Mouse (Mus musculus) embryo, embryonic 11.5 days (tissue): ENCODE results near the gene Gm20388.
"Not testable (repeated sequence)": the region's sequence is repeated elsewhere in the genome, so short reads cannot be mapped to it uniquely, and the experiment has no call there.

Source experiments
- DNase-seq: peaks from one replicate; pipeline ENCODE4 v3.0.0-alpha.2; 2012; ENCODE audit warnings: low read depth, low spot score

The Gm20388 gene

GRCm38 (mm10) chr8:120766622-120767021 lies 856.0 kb downstream of the Gm20388 start:
- no peak for DNase-seq

DNA sequence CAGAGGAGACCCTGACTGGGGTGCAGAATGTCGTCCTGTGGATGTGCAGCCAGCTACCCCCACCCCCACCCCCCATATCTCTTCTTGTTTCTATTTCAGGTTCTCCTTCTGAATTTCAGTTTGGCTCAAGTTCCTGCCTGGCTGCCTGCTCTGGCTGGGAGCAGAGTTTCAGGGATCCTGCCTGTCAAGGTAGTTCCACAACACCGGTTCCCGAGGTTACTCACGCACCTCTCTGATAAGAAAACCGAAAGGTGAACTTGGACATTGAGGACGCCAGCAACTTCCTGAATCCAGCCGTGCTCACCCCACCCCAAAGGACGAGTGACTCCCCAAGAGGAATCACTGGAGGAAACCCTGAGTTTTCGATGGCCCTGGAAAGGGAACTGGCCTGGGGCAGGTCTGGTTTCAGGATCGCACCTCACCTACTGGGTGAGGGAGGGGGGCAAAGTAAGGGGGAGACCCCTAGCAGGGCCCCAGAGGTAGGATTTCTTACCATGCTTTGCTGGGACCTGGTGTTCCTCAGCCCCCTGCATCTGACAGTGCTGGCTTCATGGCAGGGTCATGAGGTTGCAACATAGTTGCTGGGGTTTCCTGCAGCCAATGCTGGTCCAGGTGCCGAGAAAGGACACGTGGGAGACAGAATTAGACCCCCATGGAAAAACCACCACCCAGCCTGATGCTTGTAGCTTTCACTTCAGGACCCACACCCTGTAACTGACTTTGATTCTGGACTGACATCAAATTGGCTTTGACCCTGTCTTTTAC lies 858.0 kb downstream of the Gm20388 start:
- no peak for DNase-seq

DNA sequence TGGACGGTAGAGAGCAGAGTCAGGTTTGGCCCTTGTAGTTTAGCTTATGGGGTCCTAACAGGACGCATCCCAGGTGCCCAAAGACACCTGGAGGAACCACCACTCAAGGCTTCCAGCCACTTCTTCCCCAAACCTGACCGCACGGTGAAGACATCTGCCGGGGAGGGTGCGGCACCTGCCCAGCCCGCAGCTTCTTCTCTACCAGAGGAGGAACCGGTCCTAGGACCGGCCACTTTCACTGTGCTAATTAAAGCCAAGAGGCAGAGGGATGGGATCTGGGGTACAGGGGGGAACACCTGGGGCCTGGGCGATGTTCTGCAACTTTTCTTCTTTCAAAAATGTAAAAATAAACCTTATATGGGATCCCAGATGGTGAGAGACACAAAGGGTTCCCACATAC lies 866.5 kb downstream of the Gm20388 start:
- DNase-seq: no peak

DNA sequence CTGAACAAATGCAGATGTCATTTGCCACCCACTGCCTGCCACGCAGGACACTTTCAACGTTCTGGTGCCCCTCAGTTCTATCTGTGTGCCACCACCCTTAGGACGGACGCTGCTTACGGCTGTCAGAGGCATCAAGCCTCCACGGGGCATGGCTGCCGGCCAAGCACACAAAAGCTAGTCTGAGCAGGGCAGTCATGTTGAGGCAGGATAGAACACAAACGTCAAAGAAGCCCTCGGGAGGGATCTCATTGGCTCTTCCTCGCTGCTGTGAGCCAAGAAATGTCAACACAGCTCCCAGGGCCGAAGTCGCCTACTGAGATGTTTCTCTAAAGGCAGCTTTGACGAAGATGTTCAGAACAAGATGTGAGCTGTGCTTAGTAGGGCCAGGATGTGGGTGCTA lies 867.1 kb downstream of the Gm20388 start:
- no peak for DNase-seq

GRCm38 (mm10) chr8:120779106-120779505 lies 868.5 kb downstream of the Gm20388 start:
- DNase-seq: no peak

- no peak for DNase-seq
Measured at GRCm38 (mm10) chr8:120783781-120784180, 873.1 kb downstream of the Gm20388 start.

GRCm38 (mm10) chr8:120786753-120787152 lies 876.1 kb downstream of the Gm20388 start:
- DNase-seq: no peak

GRCm38 (mm10) chr8:120787631-120788030 lies 877.0 kb downstream of the Gm20388 start:
- no peak for DNase-seq

- DNase-seq: no peak
Measured at GRCm38 (mm10) chr8:120792710-120793109, 882.1 kb downstream of the Gm20388 start.

GRCm38 (mm10) chr8:120795944-120796635 lies 885.4 kb downstream of the Gm20388 start:
- peak; percentile 79 for DNase-seq

- no peak for DNase-seq
Measured at GRCm38 (mm10) chr8:120797019-120797727, 886.5 kb downstream of the Gm20388 start.

DNA sequence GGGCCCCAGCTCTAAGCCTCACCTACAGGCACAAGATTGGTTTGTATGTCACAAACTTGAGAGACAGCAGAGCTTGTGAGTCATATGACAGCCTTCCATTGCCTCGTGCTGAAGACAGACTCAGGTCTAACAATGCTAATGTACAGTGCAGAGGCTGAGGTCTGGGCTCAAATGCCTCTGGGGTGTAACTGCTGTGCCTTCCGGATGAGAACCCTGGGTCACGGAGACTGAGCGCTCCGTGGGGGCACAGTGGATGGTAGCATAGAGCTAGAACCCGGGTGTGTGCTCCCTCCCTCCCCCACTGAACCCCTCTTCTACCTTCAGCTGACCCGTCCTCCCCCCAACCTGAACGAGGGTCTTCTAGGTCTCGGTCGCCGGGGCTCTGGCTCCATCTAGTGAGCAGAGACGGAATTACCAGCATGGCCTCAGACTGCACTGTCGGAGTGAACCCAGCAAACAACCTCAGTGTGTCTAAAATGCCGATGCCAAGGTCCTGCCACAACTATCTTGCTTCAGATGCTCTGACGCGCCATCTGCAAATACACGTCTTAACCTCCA lies 889.7 kb downstream of the Gm20388 start:
- DNase-seq: peak; percentile 35

DNA sequence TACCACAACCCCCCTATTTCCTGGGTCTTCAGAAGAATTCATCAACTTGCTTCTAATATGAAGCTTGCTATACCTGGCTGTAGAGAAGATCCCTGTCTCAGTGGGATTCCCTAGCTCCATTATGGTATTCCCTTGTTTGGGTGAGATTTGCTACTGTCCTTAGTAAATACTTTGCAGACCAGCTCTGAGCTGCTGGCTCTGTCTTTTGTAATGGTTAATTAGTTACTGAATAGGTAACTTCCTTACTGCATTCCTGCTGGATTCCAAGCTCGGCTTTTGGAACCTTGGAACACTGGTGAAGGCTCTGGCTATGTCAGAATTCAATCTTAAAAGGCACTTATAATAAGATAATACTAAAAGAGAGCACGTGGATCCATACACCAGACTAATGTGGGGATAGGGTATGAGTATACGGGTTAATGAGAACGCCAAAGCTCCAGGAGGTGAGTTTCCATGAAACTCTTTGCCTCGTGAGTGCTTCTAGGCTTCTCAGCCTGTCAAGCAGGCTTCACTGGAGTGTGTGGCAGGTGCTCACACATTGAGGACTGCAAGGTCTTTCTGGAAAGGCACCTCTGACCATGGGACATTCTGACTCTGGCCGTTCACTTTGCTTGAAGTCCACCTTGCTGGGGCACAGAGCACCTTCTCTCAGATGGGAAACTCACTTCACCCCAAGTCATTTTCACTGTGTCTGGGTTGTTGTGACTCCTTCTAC lies 893.2 kb downstream of the Gm20388 start:
- DNase-seq: not testable (repeated sequence)

DNA sequence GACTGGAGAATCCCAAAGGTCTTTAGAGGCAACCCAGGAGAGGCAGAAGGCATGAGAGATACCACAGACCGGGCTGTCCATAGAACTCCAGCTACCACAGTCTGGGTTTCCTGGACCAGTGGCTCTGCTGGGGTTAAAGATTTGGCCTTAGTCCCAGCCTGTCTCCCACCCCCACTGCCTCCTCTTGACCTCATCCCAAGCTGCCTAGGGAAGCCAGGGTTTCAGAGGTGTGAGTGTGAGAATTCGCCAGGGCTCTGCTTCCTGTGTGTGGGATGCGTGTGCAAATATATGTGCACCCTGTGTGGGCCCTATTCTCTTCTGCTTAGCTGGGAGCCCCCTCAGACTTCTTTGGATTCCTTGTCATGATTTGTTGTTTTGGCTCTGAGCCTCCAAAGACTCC lies 894.1 kb downstream of the Gm20388 start:
- DNase-seq: no peak

DNA sequence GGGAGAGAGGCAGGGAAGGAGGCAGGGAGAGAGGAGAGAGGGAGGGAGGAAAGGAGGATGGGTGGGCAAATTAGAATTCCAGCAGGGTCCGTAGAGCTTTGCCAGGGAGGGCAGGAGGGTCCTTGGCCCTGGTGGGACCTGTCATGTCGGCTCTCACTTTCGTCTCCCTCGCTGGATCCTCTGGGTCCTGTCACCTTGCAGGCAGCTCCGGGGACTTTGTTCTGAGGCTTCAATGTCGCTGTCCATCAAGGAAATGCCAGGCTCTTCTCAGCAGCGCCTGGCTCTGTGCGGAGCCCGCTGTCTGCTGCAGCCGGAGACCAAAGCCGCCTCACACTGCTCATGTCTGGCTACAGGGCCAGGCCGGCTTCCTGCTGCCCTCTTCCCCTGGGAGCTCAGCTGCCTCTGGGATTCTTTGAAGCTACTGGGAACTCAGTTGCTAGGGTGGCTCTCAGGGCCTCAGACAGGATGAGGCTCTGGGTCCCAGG lies 896.2 kb downstream of the Gm20388 start:
- DNase-seq: no peak

GRCm38 (mm10) chr8:120807719-120808118 lies 897.1 kb downstream of the Gm20388 start:
- DNase-seq: no peak

DNA sequence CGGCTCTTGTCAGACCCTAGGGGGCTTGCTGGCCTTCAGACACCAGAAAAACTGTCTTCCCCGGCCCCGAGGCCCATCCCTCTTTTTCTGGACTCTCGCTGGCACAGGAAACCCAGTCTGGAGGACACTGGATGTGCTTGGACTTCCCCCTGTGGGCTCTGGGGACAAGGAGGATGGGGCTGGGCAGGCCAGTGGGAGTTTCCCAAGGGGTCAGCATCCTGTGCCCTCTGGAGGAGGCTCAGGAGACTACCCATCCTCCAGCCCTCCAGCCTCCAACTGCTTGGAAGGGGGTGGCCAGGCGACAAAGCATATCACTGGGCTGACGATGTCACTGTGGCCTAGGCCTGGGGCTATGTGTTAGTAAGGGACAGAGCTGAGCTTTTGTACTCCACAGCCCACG lies 898.4 kb downstream of the Gm20388 start:
- DNase-seq: no peak

DNA sequence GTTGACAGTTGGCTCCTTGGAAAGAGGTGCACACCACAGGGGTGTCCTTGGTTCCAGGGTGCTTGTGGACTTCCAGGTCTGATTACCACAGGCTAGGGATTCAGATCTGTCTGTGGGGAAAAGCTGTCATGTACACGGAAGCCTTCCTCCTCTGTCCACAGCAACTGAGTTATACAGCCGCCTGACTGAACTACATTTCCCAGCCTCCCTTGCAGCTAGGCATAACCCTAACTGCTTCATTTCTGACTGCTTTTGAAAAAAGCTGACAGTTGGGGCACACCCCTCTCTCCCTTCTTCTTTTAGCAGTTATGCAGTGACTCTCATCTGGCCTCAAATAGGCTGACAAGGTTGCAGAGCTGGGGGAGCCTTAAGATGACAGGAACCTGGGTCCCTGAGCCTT lies 901.3 kb downstream of the Gm20388 start:
- no peak for DNase-seq

GRCm38 (mm10) chr8:120813028-120813427 lies 902.4 kb downstream of the Gm20388 start:
- DNase-seq: no peak

GRCm38 (mm10) chr8:120813839-120814238 lies 903.2 kb downstream of the Gm20388 start:
- DNase-seq: no peak

DNA sequence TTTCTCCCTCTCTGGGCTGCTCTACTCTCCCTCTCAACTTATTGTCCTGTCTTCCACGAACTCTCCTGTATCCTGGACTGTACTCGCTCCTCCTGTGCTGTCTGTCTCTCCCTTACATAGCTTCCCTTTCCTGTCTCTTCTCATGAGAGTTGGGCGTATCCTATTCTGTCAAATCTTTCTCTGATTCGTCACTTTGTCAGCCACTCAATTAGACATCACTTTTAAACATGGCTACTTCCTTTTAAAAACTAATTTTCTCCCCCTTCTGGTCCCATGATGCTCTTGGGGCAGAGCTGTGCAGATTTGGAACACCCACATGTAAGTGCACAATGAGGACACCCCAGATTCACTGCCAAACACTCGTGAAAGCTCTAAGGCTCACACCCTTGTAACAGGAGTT lies 905.7 kb downstream of the Gm20388 start:
- no peak for DNase-seq
